Mouse (Mus musculus) E14TG2a.4 (cell line): ENCODE results near the gene Prkca.

Source experiments
- CTCF ChIP-seq: conservative IDR thresholded peaks from 2 replicates; pipeline ENCODE4 v1.5.1; 2014; ENCODE audit warnings: low read length
- NANOG ChIP-seq: IDR thresholded peaks from 2 replicates; pipeline ENCODE4 v1.6.1; 2014; ENCODE audit warnings: borderline replicate concordance, low read length, mixed read lengths

- TF ChIP-seq CTCF (no peak), NANOG (no peak)
Measured at GRCm38 (mm10) chr11:108376815-108377214, 33.1 kb upstream of the Prkca start.
